Mouse (Mus musculus): ENCODE data around the gene Dlx5.

Gene Dlx5

GRCm38 (mm10) chr6:6875676-6876075 is 6.2 kb downstream of the Dlx5 start:
- no peak for DNase-seq (ENCODE audit: low spot score)

GRCm38 (mm10) chr6:6875136-6875535 is 6.7 kb downstream of the Dlx5 start:
- DNase-seq (ENCODE audit: low spot score), result no peak

- no peak for DNase-seq (ENCODE audit: low spot score)
These were observed 7.7 kb downstream of the Dlx5 start for GRCm38 (mm10) chr6:6874073-6874771.

GRCm38 (mm10) chr6:6873476-6874072 is 8.3 kb downstream of the Dlx5 start:
- DNase-seq (ENCODE audit: low spot score), result no peak

GRCm38 (mm10) chr6:6872873-6873272 is 9.0 kb downstream of the Dlx5 start:
- DNase-seq (ENCODE audit: low spot score), result no peak

- DNase-seq (ENCODE audit: low spot score), result no peak
These were observed 10.2 kb downstream of the Dlx5 start for GRCm38 (mm10) chr6:6871692-6872091.

- no peak for DNase-seq (ENCODE audit: low spot score)
These were observed 10.9 kb downstream of the Dlx5 start for GRCm38 (mm10) chr6:6870876-6871420.

GRCm38 (mm10) chr6:6869961-6870800 is 11.7 kb downstream of the Dlx5 start:
- DNase-seq (ENCODE audit: low spot score), result no peak

- no peak for DNase-seq (ENCODE audit: low spot score)
These were observed 12.7 kb downstream of the Dlx5 start for GRCm38 (mm10) chr6:6869041-6869685.

- DNase-seq (ENCODE audit: low spot score), result no peak
These were observed 14.9 kb downstream of the Dlx5 start for GRCm38 (mm10) chr6:6867031-6867430.

- DNase-seq (ENCODE audit: low spot score), result no peak
These were observed 17.1 kb downstream of the Dlx5 start for GRCm38 (mm10) chr6:6864441-6865440.

GRCm38 (mm10) chr6:6863955-6864354 is 17.9 kb downstream of the Dlx5 start:
- no peak for DNase-seq (ENCODE audit: low spot score)

- DNase-seq (ENCODE audit: low spot score), result no peak
These were observed 18.6 kb downstream of the Dlx5 start, which contains the start of gene Dlx6 for GRCm38 (mm10) chr6:6863160-6863870. Gene Dlx6 (plus strand): TSS chr6:6863334.

- DNase-seq (ENCODE audit: low spot score), result no peak
These were observed 19.3 kb downstream of the Dlx5 start for GRCm38 (mm10) chr6:6862611-6863010.

GRCm38 (mm10) chr6:6861798-6862428 is 20.0 kb downstream of the Dlx5 start:
- no peak for DNase-seq (ENCODE audit: low spot score)

- DNase-seq (ENCODE audit: low spot score), result no peak
These were observed 20.6 kb downstream of the Dlx5 start for GRCm38 (mm10) chr6:6861086-6861797.

- DNase-seq (ENCODE audit: low spot score), result no peak
These were observed 21.3 kb downstream of the Dlx5 start for GRCm38 (mm10) chr6:6860411-6861085.

- DNase-seq (ENCODE audit: low spot score), result no peak
These were observed 21.9 kb downstream of the Dlx5 start for GRCm38 (mm10) chr6:6859950-6860410.

Measured in ovary, adult 18-20 months (tissue).